Mouse (Mus musculus): Measurements from ENCODE around the gene Brdt. TPM values are rescaled to one million over a fixed set of nuclear protein-coding genes. Genes with fewer than 3 reads are reported as not detected.

Gene Brdt
- polyA plus RNA-seq, 3 experiments from 2014 or later, result 0.62 TPM; not detected in 2

DNA sequence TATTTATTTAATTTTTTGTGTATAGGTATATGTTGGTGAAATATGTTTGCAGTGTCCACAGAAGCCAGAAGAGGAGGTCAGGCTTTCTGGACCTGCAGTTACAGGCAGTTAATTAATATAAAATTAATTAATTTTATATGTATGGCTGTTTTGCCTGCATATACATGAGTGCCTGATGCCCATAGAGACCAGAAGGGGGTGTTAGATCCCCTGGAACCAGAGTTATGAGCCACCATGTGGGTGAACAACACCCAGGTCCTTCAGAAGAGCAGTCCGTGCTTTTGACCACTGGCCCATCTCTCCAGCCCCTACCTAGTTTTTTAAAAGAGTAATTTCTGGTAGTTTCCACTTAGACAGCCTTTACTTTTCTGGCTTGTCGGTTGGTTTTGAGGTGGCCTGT lies 81.3 kb downstream of the Brdt start:
- no peak for ATAC-seq

DNA sequence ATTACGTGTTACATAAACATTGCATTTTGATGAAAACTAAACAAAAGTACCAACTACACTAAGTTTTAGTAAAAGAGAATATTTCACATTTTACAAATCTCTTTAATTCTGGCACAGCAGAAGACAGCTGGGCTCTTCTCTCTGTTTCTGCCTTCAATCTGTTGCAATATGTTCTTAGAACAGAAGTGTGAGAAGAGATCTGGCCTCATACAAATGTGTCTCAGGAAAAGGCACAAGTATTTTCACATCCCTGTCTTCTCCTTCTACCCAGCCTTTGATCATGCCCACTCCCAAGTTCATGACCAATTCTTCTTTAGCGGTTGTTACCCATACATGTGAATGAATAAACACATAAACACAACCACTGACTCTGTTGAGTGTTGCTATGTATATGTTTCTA lies 84.1 kb downstream of the Brdt start:
- ATAC-seq, result no peak

DNA sequence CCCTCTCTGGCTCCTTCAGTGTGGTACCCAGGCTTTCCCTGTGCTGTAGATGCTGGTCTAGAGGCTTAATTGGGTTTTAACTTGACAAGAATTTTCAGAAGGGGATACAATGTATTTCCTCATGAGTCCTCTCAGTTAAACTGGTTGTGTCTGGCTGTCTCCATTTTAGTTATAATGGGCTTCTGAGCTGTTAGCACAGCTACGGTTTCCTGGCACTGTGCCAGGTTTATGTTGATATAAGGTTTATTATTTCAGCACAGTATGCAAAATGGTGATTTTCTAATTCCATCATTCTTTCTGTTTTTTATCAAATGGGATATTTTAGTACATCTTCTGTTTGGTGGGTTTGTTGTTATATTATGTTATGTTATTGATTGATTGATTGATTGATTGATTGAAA lies 90.7 kb downstream of the Brdt start:
- ATAC-seq, result no peak

DNA sequence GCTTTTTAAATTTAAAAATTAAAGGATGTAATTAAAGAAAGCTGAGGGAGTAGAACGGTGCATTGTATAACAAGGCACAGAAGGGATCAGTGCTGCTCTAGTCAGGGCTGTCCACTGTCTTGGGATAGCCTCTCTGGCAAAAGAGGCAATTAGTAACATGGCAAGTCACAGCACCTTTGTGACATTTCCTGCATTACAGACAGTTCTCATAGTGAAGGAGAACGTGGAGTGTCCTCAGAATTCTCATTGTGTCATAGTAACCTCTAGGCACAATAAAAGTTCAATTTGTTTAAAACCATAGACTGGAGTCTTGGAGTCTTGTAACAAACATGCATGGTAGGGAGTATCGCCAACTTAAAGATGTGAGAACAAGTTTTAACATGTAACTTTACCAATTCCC lies 100.3 kb downstream of the Brdt start, which contains the start of gene Lpcat2b:
Gene Lpcat2b, plus strand, starts transcription at position 301 of the 400 bp plus-strand sequence.
- no peak for ATAC-seq

DNA sequence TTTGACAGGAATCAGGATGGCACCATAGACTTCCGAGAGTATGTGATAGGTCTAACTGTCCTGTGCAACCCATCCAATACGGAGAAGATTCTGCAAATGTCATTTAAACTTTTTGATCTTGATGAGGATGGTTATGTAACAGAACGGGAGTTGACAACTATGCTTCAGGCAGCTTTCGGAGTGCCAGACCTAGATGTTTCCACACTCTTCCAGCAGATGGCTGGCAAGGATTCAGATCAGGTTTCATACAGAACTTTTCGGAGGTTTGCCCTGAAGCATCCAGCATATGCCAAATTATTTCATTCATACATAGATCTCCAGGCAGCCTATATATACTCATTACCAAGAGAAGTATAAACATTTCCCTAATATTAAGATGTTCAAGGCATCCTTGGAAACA lies 103.0 kb downstream of the Brdt start:
- no peak for ATAC-seq

DNA sequence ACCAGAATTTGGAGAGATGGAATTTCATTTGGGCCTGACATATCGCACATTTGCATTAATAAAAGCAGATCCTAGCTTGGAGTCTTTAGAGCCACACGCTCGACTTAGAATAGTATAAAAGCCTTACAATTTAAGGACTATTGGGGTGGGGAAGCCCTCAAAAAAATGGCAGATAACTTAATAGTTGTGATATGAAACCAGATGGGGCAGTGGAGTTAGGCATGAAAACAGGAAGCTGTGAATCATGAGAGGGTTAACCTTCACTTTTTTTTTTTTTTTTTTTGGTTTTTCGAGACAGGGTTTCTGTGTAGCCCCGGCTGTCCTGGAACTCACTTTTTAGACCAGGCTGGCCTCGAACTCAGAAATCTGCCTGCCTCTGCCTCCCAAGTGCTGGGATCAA lies 105.2 kb downstream of the Brdt start:
- ATAC-seq, result no peak

Other genes starting within 250 kb of the Brdt start
- gene Tgfbr3, start 41.5 kb upstream of the Brdt start, polyA plus RNA-seq (2017; shearing (Covaris generic)), result 10 to 100 TPM in 2 of 3 experiments, 1 to 10 TPM in 1; 2.1 to 17.2 (median 11.8) TPM
- gene Ephx4, start 71.6 kb downstream of the Brdt start, polyA plus RNA-seq (2017; shearing (Covaris generic)), result under 1 TPM in 2 of 3 experiments, not detected in 1; 0.78 to 0.87 TPM
- gene Lpcat2b, start 100.4 kb downstream of the Brdt start, polyA plus RNA-seq (2017; shearing (Covaris generic)), result not detected
- 10 to 100 TPM in 1 of 3 experiments, 1 to 10 TPM in 2; 6.5 to 14.2 (median 7.2) TPM for gene Btbd8, start 106.8 kb downstream of the Brdt start, polyA plus RNA-seq (2017; shearing (Covaris generic))
- 1 to 10 TPM in 2 of 3 experiments, under 1 TPM in 1; 0.63 to 1.5 (median 1.1) TPM for gene Gm42669, start 176.5 kb downstream of the Brdt start, polyA plus RNA-seq (2017; shearing (Covaris generic))
- gene 1700028K03Rik, start 203.6 kb downstream of the Brdt start, polyA plus RNA-seq (2017; shearing (Covaris generic)), result under 1 TPM; 0.20 to 0.34 (median 0.32) TPM